Mouse (Mus musculus) CH12.LX (cell line): ENCODE measurements around the gene Dhx38. TPM values are rescaled to one million over a fixed set of nuclear protein-coding genes. Genes with fewer than 3 reads are reported as not detected.

Experiments used
- DNase-seq: peaks from one replicate; pipeline ENCODE4 v3.0.0-alpha.2; 2013; ENCODE audit errors: extremely low read depth
- H3K27ac ChIP-seq: 2 replicates; pipeline ENCODE4 v1.5.1; 2012; ENCODE audit warnings: low read depth, mild to moderate bottlenecking, control low read depth, moderate library complexity; ENCODE audit not compliant: insufficient read depth
- H3K27me3 ChIP-seq: replicated peaks from 2 replicates; pipeline ENCODE3; 2012; ENCODE audit warnings: inconsistent platforms
- H3K36me3 ChIP-seq, 2 experiments: replicated peaks in 1 of 2; 2 replicates each; pipeline versions ENCODE3 to v1.6.1; 2012; ENCODE audit warnings: inconsistent platforms in 1 of 2, low read length in 1 of 2, mild to moderate bottlenecking in 1 of 2, mixed read lengths in 1 of 2, moderate library complexity in 1 of 2; ENCODE audit not compliant: control insufficient read depth in 1 of 2, insufficient read depth in 1 of 2
- H3K4me1 ChIP-seq, 2 experiments: 2 replicates each; pipeline ENCODE4 v1.6.1; 2012; ENCODE audit warnings: inconsistent platforms in 1 of 2, moderate library complexity in 1 of 2; ENCODE audit not compliant: insufficient read depth in 2 of 2, control insufficient read depth in 1 of 2
- H3K4me2 ChIP-seq: 2 replicates; pipeline ENCODE4 v1.6.1; 2012; ENCODE audit warnings: low read depth, mild to moderate bottlenecking, control low read depth; ENCODE audit not compliant: poor library complexity, insufficient read depth, severe bottlenecking
- H3K4me3 ChIP-seq, 3 experiments: fragments of 150-350 bp in 1 of 3; sonication (generic) in 1 of 3; replicated peaks in 1 of 3; 2 replicates each; pipeline versions ENCODE3 to v1.5.1; 2011 to 2012; ENCODE audit warnings: low read depth in 2 of 3, low read length in 2 of 3, mild to moderate bottlenecking in 2 of 3, moderate library complexity in 2 of 3, control low read depth in 1 of 3, improper control_type of control experiment in 1 of 3, inconsistent platforms in 1 of 3, mixed read lengths in 1 of 3; ENCODE audit not compliant: poor library complexity in 1 of 3
- H3K79me2 ChIP-seq: replicated peaks from 2 replicates; pipeline ENCODE4 v1.6.1; 2012; ENCODE audit warnings: mild to moderate bottlenecking, moderate library complexity; ENCODE audit not compliant: control insufficient read depth, poor library complexity, insufficient read depth, severe bottlenecking; ENCODE audit errors: extremely low read depth
- H3K9ac ChIP-seq: 2 replicates; pipeline ENCODE4 v1.6.1; 2012; ENCODE audit warnings: low read depth, mild to moderate bottlenecking, control low read depth, moderate library complexity; ENCODE audit not compliant: insufficient read depth
- H3K9me3 ChIP-seq: replicated peaks from 2 replicates; pipeline ENCODE3; 2012; ENCODE audit warnings: low read length, inconsistent platforms, mixed read lengths
- E2F4 ChIP-seq: IDR thresholded peaks from 2 replicates; pipeline ENCODE4 v1.6.1; 2011; ENCODE audit warnings: low read depth, low read length, improper control_type of control experiment; ENCODE audit not compliant: insufficient replicate concordance
- KAT2A ChIP-seq: IDR thresholded peaks from 2 replicates; pipeline ENCODE4 v1.6.1; 2012; ENCODE audit warnings: low read length, improper control_type of control experiment, inconsistent platforms; ENCODE audit not compliant: insufficient replicate concordance
- USF1 ChIP-seq: IDR thresholded peaks from 2 replicates; pipeline ENCODE4 v1.6.1; 2014; ENCODE audit warnings: low read depth, mild to moderate bottlenecking, inconsistent platforms, low read length, improper control_type of control experiment
- dilution Hi-C: fragments of 300-500 bp; cut with MboI; formaldehyde crosslinking; loops from 2 replicates; pipeline ENCODE4 v1.14.3; 2020; ENCODE audit warnings: low sequenced_read_pairs; ENCODE audit not compliant: extremely low pct_unique_long_range_greater_than_20kb, extremely low pct_ligation_motif_present
- in situ Hi-C: fragments of 300-500 bp; cut with MboI; formaldehyde crosslinking; loops from 3 replicates; pipeline ENCODE4 v1.14.3; 2019; ENCODE audit warnings: low sequenced_read_pairs, low pct_ligation_motif_present, low pct_unique_long_range_greater_than_20kb, mixed read lengths
- polyA plus RNA-seq: library from polyadenylated mRNA; unstranded; fragments of >175 nt; gene quantifications from 2 replicates; pipeline ENCODE4 v1.2.1, GENCODE M21; 2012; ENCODE audit warnings: low read depth; ENCODE audit not compliant: insufficient read length
- total RNA-seq, 2 experiments: library from RNA; depleted of rRNA; stranded (reverse); fragments of 300-350 nt in 1 of 2; fragments of >200 nt in 1 of 2; gene quantifications; 2 replicates each; pipeline ENCODE4 v1.2.3; 2012 to 2014

Dhx38 gene
- total and polyA plus RNA-seq, 3 experiments: 19.7 to 51.0 (median 41.7) TPM

- dilution Hi-C loops: no loop called here
- no peaks in the 10 kb centered on the region for H3K36me3 ChIP-seq
These were observed 66.5 kb downstream of the Dhx38 start for GRCm38 (mm10) chr8:109499009-109499717.

More at GRCm38 (mm10) chr8:109499009-109499717, 66.5 kb downstream of the Dhx38 start:
- no peaks in the 10 kb centered on the region for H3K79me2 ChIP-seq
- no peaks in the 10 kb centered on the region for H3K9me3 ChIP-seq
- H3K4me2 ChIP-seq: no peak overlapping the region
- no peak for DNase-seq
- no peak for TF ChIP-seq USF1
- no peak for TF ChIP-seq KAT2A
- TF ChIP-seq E2F4: no peak
- in situ Hi-C loops: no loop called here
- no peaks in the 10 kb centered on the region for H3K27me3 ChIP-seq
- no peak overlapping the region for H3K27ac ChIP-seq
- H3K4me3 ChIP-seq: no peak overlapping the region
- no peak overlapping the region for H3K9ac ChIP-seq
- peaks cover 2 to 4% of the 10 kb centered on the region in 2 experiments; a peak in 2 of 4 replicates for H3K4me1 ChIP-seq

Other genes with a start within 250 kb of the Dhx38 start
- gene Pmfbp1, start 71.8 kb downstream of the Dhx38 start, total RNA-seq (2012; rRNA removed): 0.04 TPM in 1 of 2 replicates, not detected in the other
- 0.07 TPM in 1 of 2 replicates, not detected in the other for gene Pmfbp1, start 71.8 kb downstream of the Dhx38 start, total RNA-seq (2014; rRNA removed)
- gene Pmfbp1, start 71.8 kb downstream of the Dhx38 start, polyA plus RNA-seq: 0.07 and 0.11 TPM in 2 replicates
- gene Txnl4b, start within 50 bp of the Dhx38 start, total RNA-seq (2012; rRNA removed): 13.4 and 13.5 TPM in 2 replicates
- gene Txnl4b, start within 50 bp of the Dhx38 start, total RNA-seq (2014; rRNA removed): 17.0 and 17.8 TPM in 2 replicates
- 12.4 and 13.6 TPM in 2 replicates for gene Txnl4b, start within 50 bp of the Dhx38 start, polyA plus RNA-seq
- gene Hp, start 13.3 kb upstream of the Dhx38 start, total RNA-seq (2012; rRNA removed): not detected in 2 replicates
- not detected in 2 replicates for gene Hp, start 13.3 kb upstream of the Dhx38 start, total RNA-seq (2014; rRNA removed)
- not detected in 2 replicates for gene Hp, start 13.3 kb upstream of the Dhx38 start, polyA plus RNA-seq
- 41.8 and 43.6 TPM in 2 replicates for gene Dhodh, start 42.8 kb upstream of the Dhx38 start, total RNA-seq (2012; rRNA removed)
- 38.5 and 40.4 TPM in 2 replicates for gene Dhodh, start 42.8 kb upstream of the Dhx38 start, total RNA-seq (2014; rRNA removed)
- gene Dhodh, start 42.8 kb upstream of the Dhx38 start, polyA plus RNA-seq: 37.8 and 43.8 TPM in 2 replicates
- gene Pkd1l3, start 48.7 kb upstream of the Dhx38 start, total RNA-seq (2012; rRNA removed): 5.8 and 6.0 TPM in 2 replicates
- 3.1 and 3.5 TPM in 2 replicates for gene Pkd1l3, start 48.7 kb upstream of the Dhx38 start, total RNA-seq (2014; rRNA removed)
- 9.6 and 10.0 TPM in 2 replicates for gene Pkd1l3, start 48.7 kb upstream of the Dhx38 start, polyA plus RNA-seq
- gene Ist1, start 127.4 kb upstream of the Dhx38 start, total RNA-seq (2012; rRNA removed): 38.2 and 38.9 TPM in 2 replicates
- gene Ist1, start 127.4 kb upstream of the Dhx38 start, total RNA-seq (2014; rRNA removed): 57.2 and 62.2 TPM in 2 replicates
- gene Ist1, start 127.4 kb upstream of the Dhx38 start, polyA plus RNA-seq: 49.5 and 53.1 TPM in 2 replicates
- gene Zfp821, start 139.7 kb upstream of the Dhx38 start, total RNA-seq (2012; rRNA removed): 5.0 and 5.1 TPM in 2 replicates
- 3.4 and 4.1 TPM in 2 replicates for gene Zfp821, start 139.7 kb upstream of the Dhx38 start, total RNA-seq (2014; rRNA removed)
- gene Zfp821, start 139.7 kb upstream of the Dhx38 start, polyA plus RNA-seq: 4.1 and 5.2 TPM in 2 replicates
- gene Atxn1l, start 171.9 kb upstream of the Dhx38 start, total RNA-seq (2012; rRNA removed): 6.8 and 7.6 TPM in 2 replicates
- gene Atxn1l, start 171.9 kb upstream of the Dhx38 start, total RNA-seq (2014; rRNA removed): 4.1 and 4.6 TPM in 2 replicates
- gene Atxn1l, start 171.9 kb upstream of the Dhx38 start, polyA plus RNA-seq: 15.2 and 18.5 TPM in 2 replicates
- 29.5 and 32.9 TPM in 2 replicates for gene Ap1g1, start 212.7 kb upstream of the Dhx38 start, total RNA-seq (2012; rRNA removed)
- gene Ap1g1, start 212.7 kb upstream of the Dhx38 start, total RNA-seq (2014; rRNA removed): 39.6 and 40.8 TPM in 2 replicates
- 54.7 and 60.4 TPM in 2 replicates for gene Ap1g1, start 212.7 kb upstream of the Dhx38 start, polyA plus RNA-seq